Mouse (Mus musculus) adrenal gland, postnatal 10 days (tissue): ENCODE data around the gene Gm28998. TPM values are rescaled to one million over a fixed set of nuclear protein-coding genes. Genes with fewer than 3 reads are reported as not detected.
"Not testable (repeated sequence)": the region's sequence is repeated elsewhere in the genome, so short reads cannot be mapped to it uniquely, and the experiment has no call there.

Source experiments
- DNase-seq: peaks from one replicate; pipeline ENCODE4 v3.0.0; 2021; ENCODE audit warnings: mixed read lengths
- long read RNA-seq, 2 experiments: library from polyadenylated mRNA; stranded (forward); transcript quantifications; one replicate each; pipeline ENCODE4 v2.0.0; 2021
- total RNA-seq, 2 experiments: library from RNA; stranded (reverse); gene quantifications; 2 replicates each; pipeline ENCODE4 v1.2.3; 2021

Gm28998 gene
- total RNA-seq: not detected
- long read RNA-seq, experiment 1: 0 reads
- long read RNA-seq, experiment 2: 0 reads

- DNase-seq: not testable (repeated sequence)
Measured at GRCm38 (mm10) chrY:7253487-7253886, at the start of gene Gm28998. Gene Gm28998, plus strand, starts transcription at chrY:7253787.

Other genes starting within 250 kb of the Gm28998 start
- not detected for gene Gm21244, start 84.5 kb upstream of the Gm28998 start, total RNA-seq
- gene Gm21788, start 151.2 kb downstream of the Gm28998 start, total RNA-seq: not detected